Mouse (Mus musculus) midbrain, embryonic 11.5 days (tissue): ENCODE measurements at regions not wholly inside any gene's neighbourhood (a gene's known extent, or its start where the extent isn't known, plus 50 kb on each side); places are given as distances from the start of the nearest gene placed in this dataset.

ENCODE experiments used
- ATAC-seq: fragments of 200-750 bp; cut with Nextera tagmentation; 2 replicates; pipeline ENCODE4 v1.8.0; 2017; ENCODE audit warnings: moderate TSS enrichment, moderate library complexity; ENCODE audit not compliant: low FRiP score
- DNase-seq: peaks from one replicate; pipeline ENCODE4 v3.0.0; 2015; ENCODE audit warnings: low spot score; ENCODE audit errors: missing footprints
- H3K27ac ChIP-seq: fragments of 300-500 bp; sonication (generic); 2 replicates; pipeline ENCODE4 v1.5.1; 2014; ENCODE audit warnings: low read depth, low read length
- H3K27me3 ChIP-seq: fragments of 300-500 bp; sonication (generic); 2 replicates; pipeline ENCODE4 v1.6.1; 2014; ENCODE audit warnings: mild to moderate bottlenecking, low read length, moderate library complexity, mixed read lengths; ENCODE audit not compliant: control insufficient read depth, insufficient read depth
- H3K36me3 ChIP-seq: fragments of 300-500 bp; sonication (generic); 2 replicates; pipeline ENCODE4 v1.6.1; 2014; ENCODE audit warnings: mild to moderate bottlenecking, low read length, moderate library complexity, mixed read lengths; ENCODE audit not compliant: control insufficient read depth, insufficient read depth
- H3K4me1 ChIP-seq: fragments of 300-500 bp; sonication (generic); 2 replicates; pipeline ENCODE4 v1.6.1; 2014; ENCODE audit warnings: low read length; ENCODE audit not compliant: control insufficient read depth, insufficient read depth
- H3K4me2 ChIP-seq: fragments of 300-500 bp; sonication (generic); 2 replicates; pipeline ENCODE4 v1.6.1; 2014; ENCODE audit warnings: mild to moderate bottlenecking, moderate library complexity
- H3K4me3 ChIP-seq: fragments of 300-500 bp; sonication (generic); 2 replicates; pipeline ENCODE4 v1.5.1; 2014; ENCODE audit warnings: low read depth, low read length
- H3K9ac ChIP-seq: fragments of 300-500 bp; sonication (generic); 2 replicates; pipeline ENCODE4 v1.6.1; 2014; ENCODE audit warnings: low read length
- H3K9me3 ChIP-seq: fragments of 300-500 bp; sonication (generic); 2 replicates; pipeline ENCODE4 v1.6.1; 2016; ENCODE audit warnings: low read length; ENCODE audit not compliant: control insufficient read depth
- WGBS: fragments of 180-500 bp; shearing (Covaris S2); extraction: QIAGEN DNeasy Blood & Tissue Kit; methylation state at CpG from one replicate; pipeline ENCODE4 v1.1.7; 2014; 5-methylcytosine and 5-hydroxymethylcytosine counted together

- Histone ChIP-seq H3K27ac (no peak overlapping the region), H3K4me1 (no peaks in the 10 kb centered on the region), H3K36me3 (no peaks in the 10 kb centered on the region), H3K9ac (no peak overlapping the region), H3K9me3 (no peaks in the 10 kb centered on the region), H3K27me3 (no peaks in the 10 kb centered on the region), H3K4me3 (no peak overlapping the region), H3K4me2 (no peak overlapping the region)
- DNase-seq (no peak), ATAC-seq (no peak)
- 81% methylated on average over 3 of the region's 3 CpGs for WGBS
These were observed 1102.4 kb upstream of the Pcdh20 start for GRCm38 (mm10) chr14:89573576-89573975.

- no peak for ATAC-seq
- no peaks in the 10 kb centered on the region for H3K9me3 ChIP-seq
- no peak overlapping the region for H3K4me2 ChIP-seq
- no peak for DNase-seq
- H3K27ac ChIP-seq = no peak overlapping the region
- H3K4me1 ChIP-seq = no peaks in the 10 kb centered on the region
- no peaks in the 10 kb centered on the region for H3K36me3 ChIP-seq
- H3K27me3 ChIP-seq = no peaks in the 10 kb centered on the region
- 81% methylated on average over 1 of the region's 1 CpGs for WGBS
- no peak overlapping the region for H3K4me3 ChIP-seq
- no peak overlapping the region for H3K9ac ChIP-seq
These were observed 1100.5 kb upstream of the Pcdh20 start for GRCm38 (mm10) chr14:89571703-89572102.

GRCm38 (mm10) chr14:89559822-89560477, 1088.8 kb upstream of the Pcdh20 start:
- Histone ChIP-seq H3K4me1 (no peaks in the 10 kb centered on the region), H3K36me3 (no peaks in the 10 kb centered on the region), H3K9me3 (no peaks in the 10 kb centered on the region), H3K9ac (no peak overlapping the region), H3K4me3 (no peak overlapping the region), H3K27me3 (no peaks in the 10 kb centered on the region), H3K4me2 (no peak overlapping the region), H3K27ac (no peak overlapping the region)
- DNase-seq = no peak
- 83% methylated on average over 3 of the region's 3 CpGs for WGBS
- ATAC-seq = no peak

- Histone ChIP-seq H3K36me3 (no peaks in the 10 kb centered on the region), H3K27ac (no peak overlapping the region), H3K4me3 (no peak overlapping the region), H3K4me1 (no peaks in the 10 kb centered on the region), H3K9ac (no peak overlapping the region), H3K27me3 (no peaks in the 10 kb centered on the region), H3K9me3 (no peaks in the 10 kb centered on the region), H3K4me2 (no peak overlapping the region)
- peak; percentile 61 for ATAC-seq
- DNase-seq = no peak
These were observed 1086.1 kb upstream of the Pcdh20 start for GRCm38 (mm10) chr14:89557334-89557733.

GRCm38 (mm10) chr14:89556245-89556644, 1085.0 kb upstream of the Pcdh20 start:
- Histone ChIP-seq H3K27ac (no peak overlapping the region), H3K4me2 (no peak overlapping the region), H3K9ac (no peak overlapping the region), H3K4me1 (no peaks in the 10 kb centered on the region), H3K36me3 (no peaks in the 10 kb centered on the region), H3K27me3 (no peaks in the 10 kb centered on the region), H3K4me3 (no peak overlapping the region), H3K9me3 (no peaks in the 10 kb centered on the region)
- peak; percentile 63 for ATAC-seq
- 45% methylated on average over 2 of the region's 2 CpGs for WGBS
- no peak for DNase-seq

- Histone ChIP-seq H3K4me2 (no peak overlapping the region), H3K36me3 (no peaks in the 10 kb centered on the region), H3K27ac (no peak overlapping the region), H3K9me3 (no peaks in the 10 kb centered on the region), H3K4me1 (no peaks in the 10 kb centered on the region), H3K4me3 (no peak overlapping the region), H3K27me3 (no peaks in the 10 kb centered on the region), H3K9ac (no peak overlapping the region)
- 73% methylated on average over 3 of the region's 3 CpGs for WGBS
- ATAC-seq = no peak
- no peak for DNase-seq
These were observed 1082.9 kb upstream of the Pcdh20 start for GRCm38 (mm10) chr14:89554127-89554526.
